Mouse (Mus musculus): ENCODE data around the gene Rapgef1.

DNA sequence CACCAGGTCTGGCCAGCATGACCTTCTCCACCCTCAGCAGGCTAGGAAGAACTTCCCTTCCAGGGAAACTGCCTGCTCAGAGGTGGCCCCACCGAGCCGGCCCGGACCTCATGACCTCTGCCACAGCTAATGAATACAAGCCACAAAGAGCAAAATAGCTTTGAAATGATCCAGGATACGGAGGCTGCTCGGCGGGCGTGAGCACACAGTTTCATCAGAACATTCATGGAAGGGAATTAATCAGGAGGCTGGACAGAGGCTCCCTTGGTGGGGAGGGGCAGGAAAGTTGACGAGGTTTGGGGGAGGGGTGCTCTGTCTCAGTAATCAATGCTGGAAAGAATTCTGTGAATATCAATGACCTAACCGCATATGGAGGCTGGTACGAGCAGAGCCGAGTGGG, 45.3 kb upstream of the Rapgef1 start:
- TF ChIP-seq POLR2A (IDR thresholded peaks at IDR 0.05; ENCODE audit: control insufficient read depth, extremely low read depth, insufficient read depth, low read length, poor library complexity) (no peak), CTCF (IDR thresholded peaks at IDR 0.05; ENCODE audit: borderline replicate concordance, control insufficient read depth, extremely low read depth, insufficient read depth, low read length, poor library complexity) (no peak)

All from thymus, adult 2 months (tissue).